8 mouse cellular contexts compared by ENCODE assay signal in the genomic region with DNA sequence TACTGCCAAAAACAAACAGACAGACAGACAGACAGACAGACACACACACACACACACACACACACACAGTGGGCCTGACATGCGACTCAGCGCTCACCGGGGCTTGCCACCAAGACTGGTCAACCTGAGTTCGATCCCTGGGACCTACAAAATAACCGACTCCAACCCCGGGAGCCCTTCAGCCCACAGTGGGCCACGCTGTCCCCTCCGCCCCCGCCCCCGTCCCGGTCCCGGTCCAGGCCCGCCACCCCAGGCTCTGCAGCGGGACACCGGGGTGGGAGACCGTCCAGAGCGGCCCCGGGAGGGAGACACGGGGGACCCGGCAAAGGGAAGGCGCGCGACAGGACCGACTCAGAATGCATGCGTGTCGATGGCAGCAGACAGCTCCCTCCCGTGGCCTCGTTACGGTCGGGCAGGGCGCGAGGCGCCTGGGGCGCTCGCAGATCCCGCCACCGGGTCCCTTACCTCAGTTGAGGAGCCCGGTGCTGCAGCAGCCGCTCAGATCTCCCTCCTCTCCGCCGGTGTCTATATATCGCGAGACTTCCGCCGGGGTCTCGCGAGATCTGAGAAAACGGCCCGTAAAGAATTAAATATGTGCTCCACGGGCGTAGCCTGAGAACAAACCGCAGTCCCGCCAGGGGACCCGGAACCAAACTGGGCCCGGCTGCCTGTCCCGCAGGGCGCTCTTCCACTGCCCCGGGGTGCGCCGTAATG. TPM values are rescaled to one million over a fixed set of nuclear protein-coding genes. Genes with fewer than 3 reads are reported as not detected.
DNase-seq lines count a peak whose midpoint lies in the region; ATAC-seq lines count a peak whose summit lies in the region.

A gene (minus strand): TSS at position 511 of the 714 bp plus-strand sequence.
A gene (plus strand): TSS at position 615 of the 714 bp plus-strand sequence.

- peak within 1 kb of the TSS; percentile 99 for H3K9ac ChIP-seq in heart, embryonic 13.5 days
- peak within 1 kb of the TSS; percentile 99 for H3K9ac ChIP-seq in liver, embryonic 12.5 days
- H3K9ac ChIP-seq in stomach, embryonic 15.5 days: peak within 1 kb of the TSS; percentile 98

- DNase-seq in CD4-positive, CD25-positive, alpha-beta regulatory T cell, adult 2 months (ENCODE audit: low read depth, low spot score): peak; percentile 96
- peak; percentile 25 for DNase-seq in fat pad, adult 2 months (ENCODE audit: extremely low read depth, low read depth, low spot score)
- DNase-seq in kidney, postnatal 10 days: peak; percentile 96
- peak; percentile 92 to 93 for DNase-seq in natural killer cell, adult 2 months (ENCODE audit: low spot score in 2 of 2)

- peak within 1 kb of the TSS; percentile 75 for H3K27ac ChIP-seq in brown adipose tissue, adult 24 weeks (replicated peaks; ENCODE audit: low read depth, low read length)
- H3K27ac ChIP-seq in heart, embryonic 13.5 days (replicated peaks): peak within 1 kb of the TSS; percentile 83
- H3K27ac ChIP-seq in liver, embryonic 12.5 days: peak within 1 kb of the TSS; percentile 87
- H3K27ac ChIP-seq in stomach, embryonic 15.5 days: peak within 1 kb of the TSS; percentile 71

- 0 out of 2 replicates have a peak, but pooled peaks cover 3% of the 10 kb centered on the region for H3K36me3 ChIP-seq in heart, embryonic 13.5 days
- H3K36me3 ChIP-seq in liver, embryonic 12.5 days: peaks cover 9% of the 10 kb centered on the region; the same call in 1 of the 2 replicates
- H3K36me3 ChIP-seq in stomach, embryonic 15.5 days: no peaks in the 10 kb centered on the region

- peak within 1 kb of the TSS; percentile 86 for H3K4me2 ChIP-seq in heart, embryonic 13.5 days
- H3K4me2 ChIP-seq in liver, embryonic 12.5 days: peak within 1 kb of the TSS; percentile 83
- peak within 1 kb of the TSS; percentile 65 for H3K4me2 ChIP-seq in stomach, embryonic 15.5 days

- no peaks in the 10 kb centered on the region for H3K9me3 ChIP-seq in heart, embryonic 13.5 days
- no peaks in the 10 kb centered on the region for H3K9me3 ChIP-seq in liver, embryonic 12.5 days (replicated peaks)
- H3K9me3 ChIP-seq in stomach, embryonic 15.5 days: no peaks in the 10 kb centered on the region

- peak; percentile 81 for ATAC-seq in heart, embryonic 13.5 days (ENCODE audit: extremely low read depth, insufficient number of reproducible peaks, low FRiP score, low TSS enrichment)
- peak; percentile 91 for ATAC-seq in liver, embryonic 12.5 days
- peak; percentile 95 for ATAC-seq in stomach, embryonic 15.5 days (ENCODE audit: insufficient read depth, low FRiP score, low read depth)

- H3K4me3 ChIP-seq in brown adipose tissue, adult 24 weeks (ENCODE audit: insufficient read depth, low read depth, low read length): peak within 1 kb of the TSS; percentile 74
- H3K4me3 ChIP-seq in heart, embryonic 13.5 days: peak within 1 kb of the TSS; percentile 96
- peak within 1 kb of the TSS; percentile 98 for H3K4me3 ChIP-seq in liver, embryonic 12.5 days
- peak within 1 kb of the TSS; percentile 98 for H3K4me3 ChIP-seq in stomach, embryonic 15.5 days (replicated peaks)

- under 1% methylated on average over 59 of the region's 60 CpGs for WGBS in heart, embryonic 13.5 days
- WGBS in liver, embryonic 12.5 days (ENCODE audit: insufficient replicate concordance): 3% methylated on average over 57 of the region's 60 CpGs
- WGBS in stomach, embryonic 15.5 days: under 1% methylated on average over 60 of the region's 60 CpGs

- H3K27me3 ChIP-seq in heart, embryonic 13.5 days (replicated peaks): no peaks in the 10 kb centered on the region
- no peaks in the 10 kb centered on the region for H3K27me3 ChIP-seq in liver, embryonic 12.5 days (replicated peaks)
- no peaks in the 10 kb centered on the region for H3K27me3 ChIP-seq in stomach, embryonic 15.5 days (replicated peaks)

- 0 out of 2 replicates have a peak, but pooled peaks cover 3% of the 10 kb centered on the region for H3K4me1 ChIP-seq in brown adipose tissue, adult 24 weeks (ENCODE audit: control insufficient read depth, insufficient read depth, insufficient read length, low read length)
- peaks cover 36% of the 10 kb centered on the region for H3K4me1 ChIP-seq in heart, embryonic 13.5 days
- peaks cover 55% of the 10 kb centered on the region for H3K4me1 ChIP-seq in liver, embryonic 12.5 days
- peaks cover 10% of the 10 kb centered on the region for H3K4me1 ChIP-seq in stomach, embryonic 15.5 days

RNA-seq across cellular contexts. Expression of the first gene that starts in this region (rescaled TPM):
- 2.7 and 4.9 TPM in 2 replicates for polyA plus RNA-seq in brown adipose tissue, adult 24 weeks (2012; ENCODE audit: insufficient read depth, insufficient read length, missing spikeins)
- polyA plus RNA-seq in heart, embryonic 13.5 days (2015; fragmentation: Nextera tagmentation; extraction: Ambion mirVana): 25.2 and 26.1 TPM in 2 replicates
- polyA plus RNA-seq in liver, embryonic 12.5 days (2016; fragmentation: Nextera tagmentation; extraction: Ambion mirVana): 31.0 and 33.6 TPM in 2 replicates
- 39.8 and 40.9 TPM in 2 replicates for polyA plus RNA-seq in stomach, embryonic 15.5 days (2015; fragmentation: Nextera tagmentation; extraction: Ambion mirVana)

RNA-seq across cellular contexts. Expression of the second gene that starts in this region (rescaled TPM):
- 14.9 and 18.6 TPM in 2 replicates for polyA plus RNA-seq in brown adipose tissue, adult 24 weeks (2012; ENCODE audit: insufficient read depth, insufficient read length, missing spikeins)
- 28.2 and 31.3 TPM in 2 replicates for polyA plus RNA-seq in heart, embryonic 13.5 days (2015; fragmentation: Nextera tagmentation; extraction: Ambion mirVana)
- 34.6 and 36.3 TPM in 2 replicates for polyA plus RNA-seq in liver, embryonic 12.5 days (2016; fragmentation: Nextera tagmentation; extraction: Ambion mirVana)
- polyA plus RNA-seq in stomach, embryonic 15.5 days (2015; fragmentation: Nextera tagmentation; extraction: Ambion mirVana): 41.7 and 42.2 TPM in 2 replicates

Comparison
In these comparisons a context has a peak if more than half of its experiments do, and no peak if none do; other contexts are left out.
1. Peak in every context shown above with its lines: DNase-seq, ATAC-seq, H3K4me3 ChIP-seq and H3K27ac ChIP-seq.
2. DNase-seq: peak in every context shown above with its lines; median percentile 96 in CD4-positive, CD25-positive, alpha-beta regulatory T cell, adult 2 months; 96 in kidney, postnatal 10 days; 92 in natural killer cell, adult 2 months; 25 in fat pad, adult 2 months.